ENCODE assay signal across 10 mouse cellular contexts in genomic region chr9:20383659-20384058, GRCm38 (mm10). TPM values are rescaled to one million over a fixed set of nuclear protein-coding genes. Genes with fewer than 3 reads are reported as not detected.
A peak's percentile ranks its signal among the peaks of the same experiment; 100 is the strongest.
DNase-seq lines count a peak whose midpoint lies in the region; ATAC-seq and TF ChIP-seq lines count a peak whose summit lies in the region.
"Had no signal": no experiment of that assay in that cellular context is flagged by ENCODE, and none has a peak within 500 bp of the region (broad histone marks: within the 10 kb centered on the region; RNA-seq: fewer than 3 reads in every experiment).

No protein-coding gene starts in this region.

- H3K27ac ChIP-seq in bone marrow macrophage, adult 2 months (ENCODE audit: insufficient read depth, low read depth, low read length): no peak overlapping the region
- H3K27ac ChIP-seq in hindbrain, embryonic 13.5 days: no peak overlapping the region
- H3K27ac ChIP-seq in midbrain, embryonic 13.5 days: no peak overlapping the region
- no peak overlapping the region for H3K27ac ChIP-seq in cerebellum, adult 2 months (ENCODE audit: insufficient read depth, low read length)

- no peaks in the 10 kb centered on the region for H3K36me3 ChIP-seq in hindbrain, embryonic 13.5 days
- H3K36me3 ChIP-seq in midbrain, embryonic 13.5 days: no peaks in the 10 kb centered on the region

- 93% methylated on average over 7 of the region's 7 CpGs for WGBS in hindbrain, embryonic 13.5 days
- WGBS in midbrain, embryonic 13.5 days: 91% methylated on average over 7 of the region's 7 CpGs
- WGBS in cerebellum, adult 2 months: 89% methylated on average over 7 of the region's 7 CpGs

- H3K4me2 ChIP-seq in hindbrain, embryonic 13.5 days: peak overlapping the region; percentile 78
- H3K4me2 ChIP-seq in midbrain, embryonic 13.5 days (replicated peaks): peak overlapping the region; percentile 67

- H3K4me3 ChIP-seq in bone marrow macrophage, adult 2 months (ENCODE audit: insufficient read depth, low read length): peak overlapping the region; percentile 11; the same call in 1 of the 2 replicates
- peak overlapping the region; percentile 54 for H3K4me3 ChIP-seq in hindbrain, embryonic 13.5 days
- peak overlapping the region; percentile 65 for H3K4me3 ChIP-seq in midbrain, embryonic 13.5 days (replicated peaks)
- H3K4me3 ChIP-seq in cerebellum, adult 2 months (replicated peaks; ENCODE audit: insufficient read depth, low read depth, low read length): no peak overlapping the region

- no peak for TF ChIP-seq POLR2A in bone marrow macrophage, adult 2 months (IDR thresholded peaks at IDR 0.05; ENCODE audit: borderline replicate concordance, low read depth, low read length)
- no peak for TF ChIP-seq POLR2A in cerebellum, adult 2 months (IDR thresholded peaks at IDR 0.05; ENCODE audit: borderline replicate concordance, insufficient read depth, low read length)

- peaks cover 6% of the 10 kb centered on the region for H3K4me1 ChIP-seq in bone marrow macrophage, adult 2 months (ENCODE audit: control insufficient read depth, insufficient read depth, low read length)
- H3K4me1 ChIP-seq in hindbrain, embryonic 13.5 days (replicated peaks): peaks cover 12% of the 10 kb centered on the region
- peaks cover 15% of the 10 kb centered on the region for H3K4me1 ChIP-seq in midbrain, embryonic 13.5 days (replicated peaks)
- no peaks in the 10 kb centered on the region for H3K4me1 ChIP-seq in cerebellum, adult 2 months (ENCODE audit: control insufficient read depth, insufficient read depth, low read length)

- H3K27me3 ChIP-seq in hindbrain, embryonic 13.5 days: no peaks in the 10 kb centered on the region
- H3K27me3 ChIP-seq in midbrain, embryonic 13.5 days: no peaks in the 10 kb centered on the region
- H3K27me3 ChIP-seq in cerebellum, adult 2 months (ENCODE audit: control insufficient read depth, insufficient read depth, low read length): no peaks in the 10 kb centered on the region

- H3K9ac ChIP-seq in hindbrain, embryonic 13.5 days: peak overlapping the region; percentile 6; the same call in 1 of the 2 replicates
- peak overlapping the region; percentile 51 for H3K9ac ChIP-seq in midbrain, embryonic 13.5 days (replicated peaks)

- peaks cover 8% of the 10 kb centered on the region; the same call in 1 of the 2 replicates for H3K9me3 ChIP-seq in hindbrain, embryonic 13.5 days
- 0 out of 2 replicates have a peak, but pooled peaks cover 7% of the 10 kb centered on the region for H3K9me3 ChIP-seq in midbrain, embryonic 13.5 days

- peak; percentile 10 for DNase-seq in kidney, adult 9 months
- DNase-seq in kidney, postnatal 10 days: no peak
- no peak for DNase-seq in cerebellum, adult 2 months
- no peak for DNase-seq in right cerebral cortex, postnatal 10 days (ENCODE audit: low spot score in 2 of 2)
- no peak for DNase-seq in urinary bladder, postnatal 10 days (ENCODE audit: low spot score)
- DNase-seq: right cerebral cortex, postnatal 14 days had no signal

- ATAC-seq in hindbrain, embryonic 13.5 days (ENCODE audit: low FRiP score): no peak
- no peak for ATAC-seq in midbrain, embryonic 13.5 days

- no peak for TF ChIP-seq CTCF in bone marrow macrophage, adult 2 months (IDR thresholded peaks at IDR 0.05; ENCODE audit: low read depth, low read length)
- no peak for TF ChIP-seq CTCF in cerebellum, adult 2 months (IDR thresholded peaks at IDR 0.05; ENCODE audit: borderline replicate concordance, insufficient read depth, low read depth, low read length)

RNA-seq across cellular contexts. Expression of gene Zfp560, which starts 1.3 kb away (rescaled TPM):
- 17.3 and 17.7 TPM in 2 replicates for polyA plus RNA-seq in bone marrow macrophage, adult 2 months (2012; ENCODE audit: insufficient read depth, insufficient read length, missing spikeins)
- polyA plus RNA-seq in hindbrain, embryonic 13.5 days (2015; fragmentation: Nextera tagmentation; extraction: Ambion mirVana): 39.7 and 40.3 TPM in 2 replicates
- 41.5 and 45.4 TPM in 2 replicates for polyA plus RNA-seq in midbrain, embryonic 13.5 days (2015; fragmentation: Nextera tagmentation; extraction: Ambion mirVana)
- polyA plus RNA-seq in cerebellum, adult 2 months (2012; rRNA removed): 18.6 and 21.1 TPM in 2 replicates

RNA-seq across cellular contexts. Expression of gene Olfr18, which starts 47.8 kb away (rescaled TPM):
- polyA plus RNA-seq in bone marrow macrophage, adult 2 months (2012; ENCODE audit: insufficient read depth, insufficient read length, missing spikeins): not detected in 2 replicates
- polyA plus RNA-seq in hindbrain, embryonic 13.5 days (2015; fragmentation: Nextera tagmentation; extraction: Ambion mirVana): not detected in 2 replicates
- polyA plus RNA-seq in midbrain, embryonic 13.5 days (2015; fragmentation: Nextera tagmentation; extraction: Ambion mirVana): 0.13 TPM in 1 of 2 replicates, not detected in the other
- polyA plus RNA-seq in cerebellum, adult 2 months (2012; rRNA removed): 0.10 TPM in 2 replicates
- polyA plus RNA-seq: erythroblast, embryonic 14.5 days had no signal
